Mouse (Mus musculus): ENCODE results near the gene Retreg3.

Gene Retreg3

GRCm38 (mm10) chr11:101050359-101050758 lies 69.3 kb downstream of the Retreg3 start:
- peak; percentile 72 to 79 for DNase-seq

GRCm38 (mm10) chr11:101047502-101047901 lies 72.2 kb downstream of the Retreg3 start:
- no peak for DNase-seq

GRCm38 (mm10) chr11:101046440-101046839 lies 73.3 kb downstream of the Retreg3 start:
- no peak for DNase-seq
